8 mouse cellular contexts compared by ENCODE assay signal in the genomic region with DNA sequence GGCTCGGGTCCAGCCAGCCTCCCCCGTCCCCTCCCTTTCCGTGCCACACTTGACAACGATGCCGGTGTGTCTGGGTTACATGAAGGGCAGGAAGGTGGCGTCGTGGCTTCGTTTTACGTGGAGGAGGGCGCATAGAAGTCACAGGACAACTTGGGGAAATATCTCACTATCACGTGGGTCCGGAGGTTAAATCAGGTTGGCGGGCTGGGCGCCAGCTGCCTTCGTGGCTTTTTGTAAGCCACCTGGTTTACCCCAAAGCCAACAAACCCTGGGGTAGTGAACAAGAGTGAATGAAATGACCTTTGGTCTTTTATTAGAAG. TPM values are rescaled to one million over a fixed set of nuclear protein-coding genes. Genes with fewer than 3 reads are reported as not detected.
DNase-seq lines count a peak whose midpoint lies in the region; ATAC-seq and TF ChIP-seq lines count a peak whose summit lies in the region.

No protein-coding gene starts in this region.

- peaks cover 44% of the 10 kb centered on the region for H3K36me3 ChIP-seq in embryonic facial prominence, embryonic 10.5 days (replicated peaks)
- peaks cover 3% of the 10 kb centered on the region; the same call in 1 of the 2 replicates for H3K36me3 ChIP-seq in heart, embryonic 11.5 days (ENCODE audit: control insufficient read depth, insufficient read depth, low read length)
- H3K36me3 ChIP-seq in kidney, embryonic 15.5 days, result peaks cover 16% of the 10 kb centered on the region

- peak overlapping the region; percentile 95 for H3K4me2 ChIP-seq in heart, embryonic 11.5 days
- peak overlapping the region; percentile 96 for H3K4me2 ChIP-seq in kidney, embryonic 15.5 days

- CTCF ChIA-PET in Patski (lab: Charles Lee), result interaction anchor here (1.2 kb wide), 1 partner anchor 32 kb away, joined by 3 read pairs; no protein-coding TSS in a partner anchor

- peak overlapping the region; percentile 81 for H3K27ac ChIP-seq in embryonic facial prominence, embryonic 10.5 days (replicated peaks)
- peak overlapping the region; percentile 67 for H3K27ac ChIP-seq in heart, embryonic 11.5 days (ENCODE audit: low read depth, low read length)
- peak overlapping the region; percentile 85 for H3K27ac ChIP-seq in kidney, embryonic 15.5 days

- no peaks in the 10 kb centered on the region for H3K9me3 ChIP-seq in embryonic facial prominence, embryonic 10.5 days
- H3K9me3 ChIP-seq in heart, embryonic 11.5 days (replicated peaks; ENCODE audit: control insufficient read depth, low read length), result no peaks in the 10 kb centered on the region
- H3K9me3 ChIP-seq in kidney, embryonic 15.5 days (replicated peaks), result no peaks in the 10 kb centered on the region

- peak; percentile 65 to 76 for DNase-seq in CD8-positive naive resting alpha-beta T cell, adult 2 months (ENCODE audit: low read depth in 2 of 2, low spot score in 2 of 2)
- DNase-seq in Patski (ENCODE audit: low read depth, low spot score), result peak; percentile 33
- no peak for DNase-seq in embryonic facial prominence, embryonic 10.5 days (ENCODE audit: low spot score)
- peak; percentile 45 for DNase-seq in lung, postnatal 14 days
- DNase-seq in spleen, postnatal 14 days (ENCODE audit: low spot score in 2 of 2), result peak; percentile 13 to 34
- DNase-seq in right cerebral cortex, postnatal 10 days (ENCODE audit: low spot score in 2 of 2), result no peak

- POLR2A ChIA-PET in Patski (lab: Charles Lee), result interaction anchor here (1.6 kb wide), 1 partner anchor 9 kb away, joined by 7 read pairs; no protein-coding TSS in a partner anchor

- WGBS in embryonic facial prominence, embryonic 10.5 days, result under 1% methylated on average over 15 of the region's 15 CpGs
- 0% methylated on average over 15 of the region's 15 CpGs for WGBS in heart, embryonic 11.5 days (ENCODE audit: insufficient replicate concordance)
- under 1% methylated on average over 15 of the region's 15 CpGs for WGBS in kidney, embryonic 15.5 days

- ATAC-seq in Patski, result peak; percentile 0
- ATAC-seq in heart, embryonic 11.5 days (replicated peaks; ENCODE audit: insufficient number of reproducible peaks, low FRiP score, low TSS enrichment), result no peak
- no peak for ATAC-seq in kidney, embryonic 15.5 days (replicated peaks; ENCODE audit: low FRiP score)

- no peak for TF ChIP-seq CTCF in Patski (IDR thresholded peaks at IDR 0.05)

- peak overlapping the region; percentile 82 for H3K4me3 ChIP-seq in embryonic facial prominence, embryonic 10.5 days
- peak overlapping the region; percentile 83 for H3K4me3 ChIP-seq in heart, embryonic 11.5 days (ENCODE audit: low read depth, low read length)
- H3K4me3 ChIP-seq in kidney, embryonic 15.5 days (replicated peaks), result peak overlapping the region; percentile 84

- in situ Hi-C loops in Patski (cut with MboI; ENCODE audit: low pct_unique_long_range_greater_than_20kb), result no loop called here

- no peaks in the 10 kb centered on the region for H3K27me3 ChIP-seq in Patski
- no peaks in the 10 kb centered on the region for H3K27me3 ChIP-seq in embryonic facial prominence, embryonic 10.5 days (replicated peaks; ENCODE audit: low read depth, poor library complexity, severe bottlenecking)
- no peaks in the 10 kb centered on the region for H3K27me3 ChIP-seq in heart, embryonic 11.5 days (ENCODE audit: control insufficient read depth, insufficient read depth, low read length)
- H3K27me3 ChIP-seq in kidney, embryonic 15.5 days, result no peaks in the 10 kb centered on the region

- peaks cover 60% of the 10 kb centered on the region for H3K4me1 ChIP-seq in embryonic facial prominence, embryonic 10.5 days
- peaks cover 35% of the 10 kb centered on the region for H3K4me1 ChIP-seq in heart, embryonic 11.5 days (ENCODE audit: control insufficient read depth, insufficient read depth, low read length)
- peaks cover 46% of the 10 kb centered on the region for H3K4me1 ChIP-seq in kidney, embryonic 15.5 days

- H3K9ac ChIP-seq in heart, embryonic 11.5 days (ENCODE audit: low read depth, low read length), result peak overlapping the region; percentile 73
- peak overlapping the region; percentile 53 for H3K9ac ChIP-seq in kidney, embryonic 15.5 days

RNA-seq across cellular contexts. Expression of gene Ung, which starts 1.3 kb away (rescaled TPM):
- 13.2 TPM for polyA plus RNA-seq in Patski (2021)
- 76.0 and 76.1 TPM in 2 replicates for polyA plus RNA-seq in embryonic facial prominence, embryonic 10.5 days (2016; fragmentation: Nextera tagmentation; extraction: Ambion mirVana)
- 26.3 and 37.0 TPM in 2 replicates for polyA plus RNA-seq in heart, embryonic 11.5 days (2014; fragmentation: Nextera tagmentation; extraction: Ambion mirVana)
- polyA plus RNA-seq in kidney, embryonic 15.5 days (2015; fragmentation: Nextera tagmentation; extraction: Ambion mirVana), result 61.4 and 63.5 TPM in 2 replicates

RNA-seq across cellular contexts. Expression of gene Alkbh2, which starts 3.5 kb away (rescaled TPM):
- polyA plus RNA-seq in Patski (2021), result 34.1 TPM
- 12.9 and 13.4 TPM in 2 replicates for polyA plus RNA-seq in embryonic facial prominence, embryonic 10.5 days (2016; fragmentation: Nextera tagmentation; extraction: Ambion mirVana)
- polyA plus RNA-seq in heart, embryonic 11.5 days (2014; fragmentation: Nextera tagmentation; extraction: Ambion mirVana), result 8.7 and 12.8 TPM in 2 replicates
- polyA plus RNA-seq in kidney, embryonic 15.5 days (2015; fragmentation: Nextera tagmentation; extraction: Ambion mirVana), result 10.7 and 11.8 TPM in 2 replicates

RNA-seq across cellular contexts. Expression of gene Acacb, which starts 14.9 kb away (rescaled TPM):
- polyA plus RNA-seq in Patski (2021), result 13.4 TPM
- 3.2 and 4.4 TPM in 2 replicates for polyA plus RNA-seq in embryonic facial prominence, embryonic 10.5 days (2016; fragmentation: Nextera tagmentation; extraction: Ambion mirVana)
- polyA plus RNA-seq in heart, embryonic 11.5 days (2014; fragmentation: Nextera tagmentation; extraction: Ambion mirVana), result 7.6 and 8.0 TPM in 2 replicates
- 4.1 and 4.8 TPM in 2 replicates for polyA plus RNA-seq in kidney, embryonic 15.5 days (2015; fragmentation: Nextera tagmentation; extraction: Ambion mirVana)

RNA-seq across cellular contexts. Expression of gene Svop, which starts 40.1 kb away (rescaled TPM):
- 0.06 TPM for polyA plus RNA-seq in Patski (2021)
- 4.2 and 4.4 TPM in 2 replicates for polyA plus RNA-seq in embryonic facial prominence, embryonic 10.5 days (2016; fragmentation: Nextera tagmentation; extraction: Ambion mirVana)
- polyA plus RNA-seq in heart, embryonic 11.5 days (2014; fragmentation: Nextera tagmentation; extraction: Ambion mirVana), result 0.24 TPM in 1 of 2 replicates, not detected in the other
- polyA plus RNA-seq in kidney, embryonic 15.5 days (2015; fragmentation: Nextera tagmentation; extraction: Ambion mirVana), result 0.46 and 0.91 TPM in 2 replicates

Comparison
In these comparisons a context has a peak if more than half of its experiments do, and no peak if none do; other contexts are left out.
1. DNase-seq: peak in CD8-positive naive resting alpha-beta T cell, adult 2 months (2 of 2), Patski (single experiment), lung, postnatal 14 days (single experiment) and spleen, postnatal 14 days (2 of 2); none in embryonic facial prominence, embryonic 10.5 days (single experiment) and right cerebral cortex, postnatal 10 days (0 of 2).
2. Peak in every context shown above with its lines, with median percentiles within 50 percentile points of each other: H3K27ac ChIP-seq and H3K4me3 ChIP-seq.